Mouse (Mus musculus) midbrain, embryonic 15.5 days (tissue): ENCODE measurements around the gene Larp1. TPM values are rescaled to one million over a fixed set of nuclear protein-coding genes. Genes with fewer than 3 reads are reported as not detected.
"Not testable (repeated sequence)": the region's sequence is repeated elsewhere in the genome, so short reads cannot be mapped to it uniquely, and the experiment has no call there.

Experiments
- ATAC-seq: fragments of 200-750 bp; cut with Nextera tagmentation; replicated peaks from 2 replicates; pipeline ENCODE4 v1.8.0; 2017; ENCODE audit warnings: moderate TSS enrichment
- H3K27ac ChIP-seq: fragments of 300-500 bp; sonication (generic); 2 replicates; pipeline ENCODE4 v1.5.1; 2015; ENCODE audit warnings: mild to moderate bottlenecking, inconsistent platforms
- H3K27me3 ChIP-seq: fragments of 300-500 bp; sonication (generic); replicated peaks from 2 replicates; pipeline ENCODE4 v1.6.1; 2015; ENCODE audit warnings: inconsistent platforms
- H3K36me3 ChIP-seq: fragments of 300-500 bp; sonication (generic); replicated peaks from 2 replicates; pipeline ENCODE4 v1.6.1; 2015; ENCODE audit warnings: inconsistent platforms
- H3K4me1 ChIP-seq: fragments of 300-500 bp; sonication (generic); 2 replicates; pipeline ENCODE4 v1.6.1; 2015; ENCODE audit warnings: inconsistent platforms
- H3K4me2 ChIP-seq: fragments of 300-500 bp; sonication (generic); 2 replicates; pipeline ENCODE4 v1.6.1; 2015; ENCODE audit warnings: inconsistent platforms, mild to moderate bottlenecking, moderate library complexity
- H3K4me3 ChIP-seq: fragments of 300-500 bp; sonication (generic); 2 replicates; pipeline ENCODE4 v1.5.1; 2015; ENCODE audit warnings: mild to moderate bottlenecking, inconsistent platforms
- H3K9ac ChIP-seq: fragments of 300-500 bp; sonication (generic); 2 replicates; pipeline ENCODE4 v1.6.1; 2015; ENCODE audit warnings: mild to moderate bottlenecking, inconsistent platforms
- H3K9me3 ChIP-seq: fragments of 300-500 bp; sonication (generic); 2 replicates; pipeline ENCODE4 v1.6.1; 2016; ENCODE audit warnings: inconsistent platforms
- WGBS: fragments of 180-500 bp; shearing (Covaris S2); methylation state at CpG from one replicate; pipeline ENCODE4 v1.1.7; 2015; ENCODE audit warnings: mixed read lengths; 5-methylcytosine and 5-hydroxymethylcytosine counted together
- polyA plus RNA-seq: library from polyadenylated mRNA; unstranded; fragments of >200 nt; fragmentation: Nextera tagmentation; extraction: Ambion mirVana; gene quantifications from 2 replicates; pipeline ENCODE4 v1.2.1, GENCODE M21; 2015

The Larp1 gene
- polyA plus RNA-seq, 1 experiment from 2014 or later = 22.1 TPM

GRCm38 (mm10) chr11:58046438-58046837 lies 37.6 kb downstream of the Larp1 start:
- WGBS = 79% methylated on average over 4 of the region's 4 CpGs
- ATAC-seq = no peak
- peaks cover 25% of the 10 kb centered on the region for H3K36me3 ChIP-seq
- H3K4me1 ChIP-seq = no peaks in the 10 kb centered on the region
- no peak overlapping the region for H3K27ac ChIP-seq
- H3K4me3 ChIP-seq = no peak overlapping the region
- no peaks in the 10 kb centered on the region for H3K9me3 ChIP-seq
- no peaks in the 10 kb centered on the region for H3K27me3 ChIP-seq
- no peak overlapping the region for H3K9ac ChIP-seq
- H3K4me2 ChIP-seq = no peak overlapping the region

- H3K27me3 ChIP-seq = no peaks in the 10 kb centered on the region
- peaks cover 54% of the 10 kb centered on the region for H3K36me3 ChIP-seq
- H3K9me3 ChIP-seq = no peaks in the 10 kb centered on the region
- 35% methylated on average over 6 of the region's 6 CpGs for WGBS
- no peak for ATAC-seq
- H3K9ac ChIP-seq = no peak overlapping the region
- no peak overlapping the region for H3K27ac ChIP-seq
- no peak overlapping the region for H3K4me2 ChIP-seq
- no peaks in the 10 kb centered on the region for H3K4me1 ChIP-seq
- no peak overlapping the region for H3K4me3 ChIP-seq
Observed at GRCm38 (mm10) chr11:58057455-58057854, 48.6 kb downstream of the Larp1 start.

GRCm38 (mm10) chr11:58059752-58060151 lies 50.9 kb downstream of the Larp1 start:
- H3K9ac ChIP-seq, H3K4me2 ChIP-seq, H3K4me3 ChIP-seq, H3K4me1 ChIP-seq, H3K27ac ChIP-seq, H3K27me3 ChIP-seq, H3K9me3 ChIP-seq, ATAC-seq: not testable (repeated sequence)
- H3K36me3 ChIP-seq = peaks cover 38% of the 10 kb centered on the region
- 92% methylated on average over 7 of the region's 7 CpGs for WGBS

DNA sequence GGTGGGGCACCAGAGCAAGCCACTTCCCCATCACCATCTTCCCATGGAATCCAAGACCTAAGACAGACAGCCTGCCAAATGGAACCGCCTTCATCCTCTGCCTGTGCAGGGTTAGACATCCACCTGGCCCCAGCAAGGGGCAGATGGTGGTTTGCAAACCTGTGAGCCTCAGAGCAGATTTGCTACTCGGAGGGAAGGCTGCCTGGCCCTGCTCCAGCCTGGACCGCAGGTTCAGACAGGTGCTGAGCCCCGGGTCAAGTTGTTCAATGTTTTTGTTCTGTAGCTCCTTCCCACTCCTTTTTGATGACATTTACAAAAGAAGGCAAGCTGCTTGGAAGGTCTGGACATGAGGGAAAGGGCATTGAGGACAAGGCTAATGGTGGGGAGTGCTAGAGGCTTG lies 52.4 kb downstream of the Larp1 start:
- H3K9ac ChIP-seq, H3K9me3 ChIP-seq, H3K4me2 ChIP-seq, H3K27ac ChIP-seq, H3K27me3 ChIP-seq, H3K4me3 ChIP-seq, ATAC-seq, H3K4me1 ChIP-seq: not testable (repeated sequence)
- peaks cover 33% of the 10 kb centered on the region for H3K36me3 ChIP-seq
- WGBS = 98% methylated on average over 4 of the region's 4 CpGs

GRCm38 (mm10) chr11:58062586-58062985 lies 53.7 kb downstream of the Larp1 start:
- H3K4me2 ChIP-seq = no peak overlapping the region
- H3K27me3 ChIP-seq = no peaks in the 10 kb centered on the region
- no peak overlapping the region for H3K9ac ChIP-seq
- H3K36me3 ChIP-seq = peaks cover 22% of the 10 kb centered on the region
- 91% methylated on average over 4 of the region's 4 CpGs for WGBS
- no peak for ATAC-seq
- no peaks in the 10 kb centered on the region for H3K4me1 ChIP-seq
- no peaks in the 10 kb centered on the region for H3K9me3 ChIP-seq
- no peak overlapping the region for H3K4me3 ChIP-seq
- H3K27ac ChIP-seq = no peak overlapping the region

DNA sequence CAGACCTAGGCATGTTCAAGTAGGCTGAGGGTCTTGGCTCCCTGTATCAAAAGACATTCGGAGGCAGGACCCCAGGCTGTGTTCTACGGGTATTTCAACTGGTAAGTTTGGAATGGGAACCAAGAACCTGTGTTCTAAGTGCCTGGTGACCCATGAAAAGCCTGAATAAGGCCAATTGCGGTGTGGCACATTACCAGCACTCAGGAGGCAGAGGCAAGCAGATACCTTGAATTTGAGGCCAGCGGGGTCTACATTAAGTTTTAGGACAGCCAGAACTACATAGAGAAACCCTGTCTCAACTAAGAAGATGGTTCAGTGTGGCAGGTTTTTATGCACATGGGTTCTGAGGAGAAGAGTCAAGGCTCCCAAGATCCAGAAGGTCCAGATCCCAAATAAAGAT lies 56.2 kb downstream of the Larp1 start:
- H3K27ac ChIP-seq = no peak overlapping the region
- H3K4me1 ChIP-seq = no peaks in the 10 kb centered on the region
- H3K4me2 ChIP-seq = no peak overlapping the region
- H3K9ac ChIP-seq = no peak overlapping the region
- H3K9me3 ChIP-seq = no peaks in the 10 kb centered on the region
- no peak for ATAC-seq
- H3K36me3 ChIP-seq = peaks cover 10% of the 10 kb centered on the region; the same call in 1 of the 2 replicates
- 85% methylated on average over 4 of the region's 4 CpGs for WGBS
- no peak overlapping the region for H3K4me3 ChIP-seq
- no peaks in the 10 kb centered on the region for H3K27me3 ChIP-seq

DNA sequence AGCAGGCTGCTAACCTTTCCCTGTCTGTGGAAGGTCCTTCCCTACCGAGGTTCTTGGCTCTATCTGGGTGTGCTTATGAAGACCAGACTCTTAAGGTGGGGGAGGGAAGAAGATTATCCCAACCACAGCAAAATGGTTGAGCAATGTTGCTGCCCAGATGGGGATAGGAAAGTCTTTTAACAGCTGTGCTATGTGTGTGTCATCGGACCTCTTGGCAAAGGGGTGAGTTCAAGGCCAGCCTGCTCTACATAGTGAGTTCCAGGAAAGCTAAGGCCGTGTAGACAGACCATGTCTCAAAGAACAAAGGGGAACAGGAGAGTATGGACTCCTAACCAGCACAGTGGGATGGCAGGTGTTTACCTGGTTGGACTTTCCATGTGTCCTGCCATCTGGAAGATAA lies 64.1 kb downstream of the Larp1 start:
- no peak overlapping the region for H3K27ac ChIP-seq
- H3K36me3 ChIP-seq = no peaks in the 10 kb centered on the region
- 86% methylated on average over 3 of the region's 3 CpGs for WGBS
- no peaks in the 10 kb centered on the region for H3K4me1 ChIP-seq
- H3K27me3 ChIP-seq = no peaks in the 10 kb centered on the region
- H3K9me3 ChIP-seq = no peaks in the 10 kb centered on the region
- H3K9ac ChIP-seq = no peak overlapping the region
- ATAC-seq = no peak
- no peak overlapping the region for H3K4me3 ChIP-seq
- no peak overlapping the region for H3K4me2 ChIP-seq

GRCm38 (mm10) chr11:58077270-58077669 lies 68.4 kb downstream of the Larp1 start:
- no peak overlapping the region for H3K27ac ChIP-seq
- ATAC-seq = no peak
- no peaks in the 10 kb centered on the region for H3K4me1 ChIP-seq
- H3K36me3 ChIP-seq = no peaks in the 10 kb centered on the region
- H3K4me2 ChIP-seq = no peak overlapping the region
- WGBS = 72% methylated on average over 4 of the region's 4 CpGs
- H3K27me3 ChIP-seq = no peaks in the 10 kb centered on the region
- no peaks in the 10 kb centered on the region for H3K9me3 ChIP-seq
- H3K4me3 ChIP-seq = no peak overlapping the region
- no peak overlapping the region for H3K9ac ChIP-seq

- no peak for ATAC-seq
- Histone ChIP-seq H3K27me3 (no peaks in the 10 kb centered on the region), H3K4me3 (no peak overlapping the region), H3K9me3 (no peaks in the 10 kb centered on the region), H3K4me1 (no peaks in the 10 kb centered on the region), H3K9ac (no peak overlapping the region), H3K27ac (no peak overlapping the region), H3K36me3 (no peaks in the 10 kb centered on the region), H3K4me2 (no peak overlapping the region)
- 88% methylated on average over 6 of the region's 6 CpGs for WGBS
Observed at GRCm38 (mm10) chr11:58081716-58082115, 72.9 kb downstream of the Larp1 start.

DNA sequence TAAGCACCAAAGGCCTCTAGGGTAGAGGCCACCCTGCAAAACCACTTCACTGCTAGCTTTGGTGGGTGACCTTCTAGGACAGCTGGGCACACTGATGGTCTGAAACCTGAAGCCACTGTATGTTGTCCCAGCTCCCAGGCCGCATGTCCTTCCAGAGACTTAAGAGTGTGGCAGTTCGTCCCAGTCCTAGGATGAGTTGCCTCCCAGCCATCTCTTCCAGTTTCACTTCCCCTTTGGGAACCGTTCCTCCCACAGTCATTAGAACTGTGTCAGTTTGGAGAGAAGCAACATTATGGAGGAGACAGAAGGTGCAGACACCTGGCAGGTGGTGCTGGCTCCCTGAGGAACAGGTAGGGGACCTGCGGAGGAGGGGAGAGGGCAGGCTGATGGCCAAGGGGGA lies 83.7 kb downstream of the Larp1 start:
- H3K4me1 ChIP-seq = peaks cover under 1% of the 10 kb centered on the region; the same call in 1 of the 2 replicates
- H3K9ac ChIP-seq = no peak overlapping the region
- WGBS = 69% methylated on average over 4 of the region's 4 CpGs
- no peak overlapping the region for H3K4me3 ChIP-seq
- no peak overlapping the region for H3K4me2 ChIP-seq
- ATAC-seq = no peak
- no peak overlapping the region for H3K27ac ChIP-seq
- peaks cover 4% of the 10 kb centered on the region; the same call in 1 of the 2 replicates for H3K27me3 ChIP-seq
- no peaks in the 10 kb centered on the region for H3K36me3 ChIP-seq
- H3K9me3 ChIP-seq = no peaks in the 10 kb centered on the region

GRCm38 (mm10) chr11:58093021-58093528 lies 84.2 kb downstream of the Larp1 start, which contains the start of gene Gm12248:
TSS of gene Gm12248 (minus strand) at chr11:58093134.
- no peak within 1 kb of the TSS for H3K4me2 ChIP-seq
- no peak within 1 kb of the TSS for H3K4me3 ChIP-seq
- WGBS = 22% methylated on average over 12 of the region's 12 CpGs

GRCm38 (mm10) chr11:58094766-58095165 lies 85.9 kb downstream of the Larp1 start:
- Histone ChIP-seq H3K4me2 (no peak overlapping the region), H3K4me1 (peaks cover 6% of the 10 kb centered on the region; the same call in 1 of the 2 replicates), H3K27me3 (peaks cover 12% of the 10 kb centered on the region), H3K27ac (no peak overlapping the region), H3K9me3 (no peaks in the 10 kb centered on the region), H3K9ac (no peak overlapping the region), H3K36me3 (no peaks in the 10 kb centered on the region), H3K4me3 (no peak overlapping the region)
- ATAC-seq = no peak
- 38% methylated on average over 4 of the region's 4 CpGs for WGBS

More at GRCm38 (mm10) chr11:58093021-58093528, 84.2 kb downstream of the Larp1 start, which contains the start of gene Gm12248:
- Histone ChIP-seq H3K36me3 (no peaks in the 10 kb centered on the region), H3K27me3 (peaks cover 7% of the 10 kb centered on the region; the same call in 1 of the 2 replicates), H3K4me1 (peaks cover 6% of the 10 kb centered on the region; the same call in 1 of the 2 replicates), H3K9me3 (no peaks in the 10 kb centered on the region), H3K27ac (no peak within 1 kb of the TSS), H3K9ac (no peak within 1 kb of the TSS)
- ATAC-seq = no peak

- Histone ChIP-seq H3K4me2 (no peak overlapping the region), H3K9me3 (no peaks in the 10 kb centered on the region), H3K4me1 (peaks cover 6% of the 10 kb centered on the region; the same call in 1 of the 2 replicates), H3K27me3 (peaks cover 12% of the 10 kb centered on the region), H3K4me3 (no peak overlapping the region), H3K36me3 (no peaks in the 10 kb centered on the region), H3K27ac (no peak overlapping the region), H3K9ac (no peak overlapping the region)
- WGBS = 95% methylated on average over 1 of the region's 1 CpGs
- no peak for ATAC-seq
Observed at GRCm38 (mm10) chr11:58095561-58095960, 86.7 kb downstream of the Larp1 start.
